Mouse (Mus musculus): ENCODE results near the gene Cyb5rl. TPM values are rescaled to one million over a fixed set of nuclear protein-coding genes. Genes with fewer than 3 reads are reported as not detected.

Cyb5rl gene
- total RNA-seq, 1 experiment from 2014 or later = 13.0 TPM

DNA sequence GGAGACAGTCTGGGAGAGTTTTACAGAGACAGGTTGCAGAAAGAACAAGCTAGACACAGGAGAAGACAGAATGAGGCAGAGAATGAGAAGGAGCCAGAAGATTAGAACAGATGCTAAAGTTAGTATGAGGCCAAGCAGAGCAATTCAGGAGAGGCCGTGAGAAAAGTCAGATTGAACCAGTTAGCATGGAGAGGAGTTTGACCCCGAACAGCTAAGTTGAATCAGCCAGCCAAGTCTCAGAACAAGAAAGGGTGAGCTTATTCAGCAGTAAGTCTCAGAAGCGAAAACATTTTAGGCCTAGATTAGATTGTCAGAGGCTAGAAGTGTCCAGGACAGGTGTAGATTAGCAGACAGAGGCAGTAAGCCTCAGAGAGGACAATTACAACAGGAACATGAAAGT lies 69.7 kb downstream of the Cyb5rl start:
- no peak for ATAC-seq (ENCODE audit: extremely low read depth, insufficient number of reproducible peaks, low FRiP score, poor library complexity, severe bottlenecking)

Other genes with a start within 250 kb of the Cyb5rl start
- gene Ssbp3, start 156.3 kb upstream of the Cyb5rl start, total RNA-seq (2017) = 16.4 and 23.5 TPM in 2 replicates
- 26.4 and 31.7 TPM in 2 replicates for gene Mrpl37, start 120 bp upstream of the Cyb5rl start, total RNA-seq (2017)
- gene Cdcp2, start 29.9 kb downstream of the Cyb5rl start, total RNA-seq (2017) = not detected in 2 replicates
- gene Tmem59, start 111.4 kb downstream of the Cyb5rl start, total RNA-seq (2017) = 202 and 210 TPM in 2 replicates
- 22.0 and 23.8 TPM in 2 replicates for gene Tceanc2, start 112.1 kb downstream of the Cyb5rl start, total RNA-seq (2017)
- gene Ldlrad1, start 142.2 kb downstream of the Cyb5rl start, total RNA-seq (2017) = 0.70 TPM in 1 of 2 replicates, not detected in the other
- 6.1 and 7.9 TPM in 2 replicates for gene Lrrc42, start 186.5 kb downstream of the Cyb5rl start, total RNA-seq (2017)
- 5.5 and 11.1 TPM in 2 replicates for gene Hspb11, start 186.6 kb downstream of the Cyb5rl start, total RNA-seq (2017)
- not detected in 2 replicates for gene Dio1, start 240.2 kb downstream of the Cyb5rl start, total RNA-seq (2017)
- 49.5 and 59.7 TPM in 2 replicates for gene Yipf1, start 247.4 kb downstream of the Cyb5rl start, total RNA-seq (2017)